Mouse (Mus musculus) midbrain, embryonic 11.5 days (tissue): ENCODE measurements around the gene 1700030K09Rik. TPM values are rescaled to one million over a fixed set of nuclear protein-coding genes. Genes with fewer than 3 reads are reported as not detected.

Source experiments
- ATAC-seq: fragments of 200-750 bp; cut with Nextera tagmentation; 2 replicates; pipeline ENCODE4 v1.8.0; 2017; ENCODE audit warnings: moderate TSS enrichment, moderate library complexity; ENCODE audit not compliant: low FRiP score
- DNase-seq: peaks from one replicate; pipeline ENCODE4 v3.0.0; 2015; ENCODE audit warnings: low spot score; ENCODE audit errors: missing footprints
- H3K27ac ChIP-seq: fragments of 300-500 bp; sonication (generic); 2 replicates; pipeline ENCODE4 v1.5.1; 2014; ENCODE audit warnings: low read depth, low read length
- H3K27me3 ChIP-seq: fragments of 300-500 bp; sonication (generic); 2 replicates; pipeline ENCODE4 v1.6.1; 2014; ENCODE audit warnings: mild to moderate bottlenecking, low read length, moderate library complexity, mixed read lengths; ENCODE audit not compliant: control insufficient read depth, insufficient read depth
- H3K36me3 ChIP-seq: fragments of 300-500 bp; sonication (generic); 2 replicates; pipeline ENCODE4 v1.6.1; 2014; ENCODE audit warnings: mild to moderate bottlenecking, low read length, moderate library complexity, mixed read lengths; ENCODE audit not compliant: control insufficient read depth, insufficient read depth
- H3K4me1 ChIP-seq: fragments of 300-500 bp; sonication (generic); 2 replicates; pipeline ENCODE4 v1.6.1; 2014; ENCODE audit warnings: low read length; ENCODE audit not compliant: control insufficient read depth, insufficient read depth
- H3K4me2 ChIP-seq: fragments of 300-500 bp; sonication (generic); 2 replicates; pipeline ENCODE4 v1.6.1; 2014; ENCODE audit warnings: mild to moderate bottlenecking, moderate library complexity
- H3K4me3 ChIP-seq: fragments of 300-500 bp; sonication (generic); 2 replicates; pipeline ENCODE4 v1.5.1; 2014; ENCODE audit warnings: low read depth, low read length
- H3K9ac ChIP-seq: fragments of 300-500 bp; sonication (generic); 2 replicates; pipeline ENCODE4 v1.6.1; 2014; ENCODE audit warnings: low read length
- H3K9me3 ChIP-seq: fragments of 300-500 bp; sonication (generic); 2 replicates; pipeline ENCODE4 v1.6.1; 2016; ENCODE audit warnings: low read length; ENCODE audit not compliant: control insufficient read depth
- WGBS: fragments of 180-500 bp; shearing (Covaris S2); extraction: QIAGEN DNeasy Blood & Tissue Kit; methylation state at CpG from one replicate; pipeline ENCODE4 v1.1.7; 2014; 5-methylcytosine and 5-hydroxymethylcytosine counted together
- polyA plus RNA-seq: library from polyadenylated mRNA; unstranded; fragments of >200 nt; fragmentation: Nextera tagmentation; extraction: Ambion mirVana; gene quantifications from 2 replicates; pipeline ENCODE4 v1.2.1, GENCODE M21; 2014

Gene 1700030K09Rik
- polyA plus RNA-seq, 1 experiment from 2014 or later = 13.5 TPM

DNA sequence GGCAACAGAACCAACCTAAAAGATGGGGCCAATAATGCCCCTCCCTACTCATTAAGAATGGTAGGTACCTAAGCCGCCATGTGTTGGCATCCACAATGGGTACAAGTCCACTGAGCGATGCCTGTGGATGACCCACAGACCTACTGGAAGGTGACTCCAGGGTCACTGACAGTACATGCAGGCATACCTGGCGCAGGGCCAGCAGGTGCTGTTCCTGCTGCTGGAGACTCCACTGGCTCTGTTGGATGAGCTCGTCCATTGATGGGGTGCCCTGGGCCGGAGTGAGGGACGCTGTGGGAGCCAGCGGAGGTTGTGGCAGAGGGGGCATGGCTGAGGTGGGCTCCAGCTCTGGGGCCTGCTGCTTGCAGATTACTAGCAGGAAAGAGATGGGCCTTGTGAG is 27.0 kb downstream of the 1700030K09Rik start:
- Histone ChIP-seq H3K4me2 (no peak overlapping the region), H3K36me3 (peaks cover 50% of the 10 kb centered on the region), H3K4me3 (no peak overlapping the region), H3K27ac (no peak overlapping the region), H3K4me1 (peaks cover 3% of the 10 kb centered on the region), H3K9ac (no peak overlapping the region), H3K27me3 (no peaks in the 10 kb centered on the region), H3K9me3 (no peaks in the 10 kb centered on the region)
- WGBS = 94% methylated on average over 7 of the region's 7 CpGs
- no peak for DNase-seq
- ATAC-seq = no peak

GRCm38 (mm10) chr8:72474826-72475546 is 31.3 kb downstream of the 1700030K09Rik start, which contains the start of gene Cherp:
Cherp (minus strand) TSS chr8:72475226.
- Histone ChIP-seq H3K27ac (peak within 1 kb of the TSS; percentile 74), H3K9ac (peak within 1 kb of the TSS; percentile 85), H3K4me3 (peak within 1 kb of the TSS; percentile 90), H3K9me3 (no peaks in the 10 kb centered on the region), H3K36me3 (peaks cover 17% of the 10 kb centered on the region), H3K4me2 (peak within 1 kb of the TSS; percentile 98), H3K27me3 (no peaks in the 10 kb centered on the region), H3K4me1 (peaks cover 9% of the 10 kb centered on the region)
- DNase-seq = peak; percentile 99
- peak; percentile 96 for ATAC-seq
- under 1% methylated on average over 79 of the region's 80 CpGs for WGBS

DNA sequence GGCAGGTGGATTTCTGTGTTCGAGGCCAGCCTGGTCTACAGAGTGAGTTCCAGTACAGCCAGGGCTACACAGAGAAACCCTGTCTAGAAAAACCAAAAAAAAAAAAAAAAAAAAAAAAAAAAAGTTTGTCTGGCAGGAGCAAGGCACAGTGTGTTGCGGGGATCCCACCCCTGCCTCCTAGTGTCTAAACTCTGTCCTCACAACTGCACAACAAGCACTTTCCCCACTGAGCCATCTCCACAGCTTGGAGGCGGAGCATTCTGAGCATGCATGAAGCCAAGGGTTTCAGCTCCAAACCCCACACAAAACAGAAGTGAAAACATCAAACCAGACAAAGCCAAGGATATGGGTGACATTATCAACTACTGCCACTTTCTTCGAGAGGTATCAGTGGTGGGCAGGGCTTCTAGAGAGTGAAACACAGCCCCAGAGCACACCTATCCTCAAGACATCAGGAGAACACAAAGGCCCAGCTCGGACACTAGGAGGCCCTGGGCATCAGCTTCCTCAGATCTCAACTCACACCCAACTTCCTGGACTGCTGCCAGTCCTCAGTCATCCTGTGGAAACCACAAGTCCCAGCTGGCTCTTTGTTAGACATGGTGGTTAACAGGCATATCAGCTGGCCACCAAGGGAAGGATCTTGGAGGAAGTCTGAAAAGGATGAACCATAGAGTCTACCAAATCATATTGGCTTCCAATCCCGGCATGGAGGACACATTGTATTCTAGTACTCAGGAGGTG is 41.9 kb downstream of the 1700030K09Rik start:
- H3K9ac ChIP-seq = no peak overlapping the region
- no peak for DNase-seq
- peaks cover 3% of the 10 kb centered on the region for H3K4me1 ChIP-seq
- H3K36me3 ChIP-seq = peaks cover 8% of the 10 kb centered on the region
- H3K4me3 ChIP-seq = no peak overlapping the region
- ATAC-seq = no peak
- H3K9me3 ChIP-seq = no peaks in the 10 kb centered on the region
- H3K4me2 ChIP-seq = no peak overlapping the region
- no peak overlapping the region for H3K27ac ChIP-seq
- no peaks in the 10 kb centered on the region for H3K27me3 ChIP-seq
- WGBS = 88% methylated on average over 6 of the region's 6 CpGs

GRCm38 (mm10) chr8:72487014-72487413 is 43.3 kb downstream of the 1700030K09Rik start:
- H3K4me2 ChIP-seq = no peak overlapping the region
- H3K9me3 ChIP-seq = no peaks in the 10 kb centered on the region
- H3K27me3 ChIP-seq = no peaks in the 10 kb centered on the region
- H3K4me3 ChIP-seq = no peak overlapping the region
- no peak for DNase-seq
- H3K4me1 ChIP-seq = peaks cover 10% of the 10 kb centered on the region
- no peak for ATAC-seq
- no peak overlapping the region for H3K27ac ChIP-seq
- H3K36me3 ChIP-seq = peaks cover 8% of the 10 kb centered on the region
- H3K9ac ChIP-seq = no peak overlapping the region

- H3K27me3 ChIP-seq = no peaks in the 10 kb centered on the region
- H3K4me1 ChIP-seq = peaks cover 18% of the 10 kb centered on the region
- no peak for DNase-seq
- no peak for ATAC-seq
- peak overlapping the region; percentile 79; the same call in 1 of the 2 replicates for H3K9ac ChIP-seq
- peak overlapping the region; percentile 91 for H3K4me3 ChIP-seq
- H3K27ac ChIP-seq = no peak overlapping the region
- WGBS = 86% methylated on average over 2 of the region's 2 CpGs
- peaks cover 8% of the 10 kb centered on the region for H3K36me3 ChIP-seq
- H3K4me2 ChIP-seq = peak overlapping the region; percentile 96
- H3K9me3 ChIP-seq = no peaks in the 10 kb centered on the region
These were observed 47.3 kb downstream of the 1700030K09Rik start for GRCm38 (mm10) chr8:72491017-72491416.

- peaks cover 18% of the 10 kb centered on the region for H3K4me1 ChIP-seq
- peak within 1 kb of the TSS; percentile 91 for H3K4me3 ChIP-seq
- H3K4me2 ChIP-seq = peak within 1 kb of the TSS; percentile 96
- peak within 1 kb of the TSS; percentile 79 for H3K9ac ChIP-seq
- H3K27ac ChIP-seq = peak within 1 kb of the TSS; percentile 30; the same call in 1 of the 2 replicates
- ATAC-seq = peak; percentile 74
- H3K9me3 ChIP-seq = no peaks in the 10 kb centered on the region
- H3K27me3 ChIP-seq = no peaks in the 10 kb centered on the region
- peak; percentile 88 for DNase-seq
- 1% methylated on average over 79 of the region's 98 CpGs for WGBS
- peaks cover 8% of the 10 kb centered on the region for H3K36me3 ChIP-seq
These were observed 48.3 kb downstream of the 1700030K09Rik start, which contains the start of gene Slc35e1 for GRCm38 (mm10) chr8:72491680-72492621. Slc35e1 (minus strand) TSS chr8:72492614.

DNA sequence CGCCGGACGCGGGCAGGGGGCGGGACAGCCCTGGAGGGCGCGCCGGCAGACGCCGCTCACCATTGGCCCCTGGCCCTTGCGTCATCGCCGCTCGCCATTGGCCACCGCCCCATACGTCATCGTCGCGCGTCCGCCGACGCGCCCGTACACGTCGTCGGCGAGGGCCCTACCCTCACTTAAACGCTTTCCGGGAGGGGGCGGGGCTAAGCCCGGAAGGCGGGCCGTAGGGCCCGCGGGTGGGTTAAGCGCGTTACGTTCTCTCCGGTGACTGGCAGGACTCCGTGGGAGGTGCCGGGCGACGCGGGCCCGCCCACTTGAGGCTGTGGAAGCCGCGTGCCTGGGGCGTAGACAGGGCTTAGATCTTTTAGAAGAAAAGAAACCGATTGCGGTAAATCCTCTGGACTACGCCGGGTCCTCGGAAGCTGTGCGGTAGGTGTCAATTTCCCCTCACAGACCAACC is 49.0 kb downstream of the 1700030K09Rik start:
- ATAC-seq (peak; percentile 97), DNase-seq (peak; percentile 100)
- Histone ChIP-seq H3K4me3 (peak overlapping the region; percentile 91), H3K4me1 (peaks cover 18% of the 10 kb centered on the region), H3K9ac (peak overlapping the region; percentile 79), H3K36me3 (peaks cover 8% of the 10 kb centered on the region), H3K4me2 (peak overlapping the region; percentile 96), H3K27ac (no peak overlapping the region), H3K9me3 (no peaks in the 10 kb centered on the region), H3K27me3 (no peaks in the 10 kb centered on the region)
- WGBS = under 1% methylated on average over 51 of the region's 56 CpGs

GRCm38 (mm10) chr8:72493381-72493780 is 49.7 kb downstream of the 1700030K09Rik start:
- ATAC-seq = no peak
- WGBS = 17% methylated on average over 8 of the region's 8 CpGs
- Histone ChIP-seq H3K36me3 (peaks cover 8% of the 10 kb centered on the region), H3K9me3 (no peaks in the 10 kb centered on the region), H3K4me2 (peak overlapping the region; percentile 55), H3K4me1 (peaks cover 18% of the 10 kb centered on the region), H3K27ac (no peak overlapping the region), H3K4me3 (peak overlapping the region; percentile 91), H3K9ac (peak overlapping the region; percentile 63), H3K27me3 (no peaks in the 10 kb centered on the region)
- DNase-seq = no peak
